9 mouse cellular contexts compared by ENCODE assay signal in the genomic region with DNA sequence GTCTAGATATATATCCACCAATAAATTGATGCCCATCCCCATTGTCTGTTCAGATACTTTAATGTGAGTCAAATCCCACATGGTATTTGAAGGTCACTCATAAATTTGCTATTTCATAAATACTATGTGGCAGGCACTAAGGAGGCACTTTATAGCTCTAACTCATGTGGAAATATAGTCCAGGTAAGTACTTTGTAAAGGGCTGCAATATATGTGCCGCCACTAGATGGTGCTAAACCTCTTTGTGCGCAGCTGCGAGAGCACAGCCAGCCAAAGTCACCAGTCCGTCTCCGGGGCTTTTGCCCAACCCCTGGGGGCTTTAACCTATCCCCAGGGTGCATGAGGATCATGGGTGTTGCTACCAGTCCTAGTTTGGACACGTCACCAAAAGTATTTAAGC. TPM values are rescaled to one million over a fixed set of nuclear protein-coding genes. Genes with fewer than 3 reads are reported as not detected.
DNase-seq lines count a peak whose midpoint lies in the region; ATAC-seq and TF ChIP-seq lines count a peak whose summit lies in the region.
"Not testable (repeated sequence)": the region's sequence is repeated elsewhere in the genome, so short reads cannot be mapped to it uniquely, and the experiment has no call there.
"Had no signal": no experiment of that assay in that cellular context is flagged by ENCODE, and none has a peak within 500 bp of the region (broad histone marks: within the 10 kb centered on the region; RNA-seq: fewer than 3 reads in every experiment).

No protein-coding gene starts in this region.

- not testable (repeated sequence) for ATAC-seq in G1E (ENCODE audit: extremely low read depth, insufficient number of reproducible peaks, low FRiP score, poor library complexity, severe bottlenecking); limb, embryonic 14.5 days (ENCODE audit: low FRiP score, low read depth)
- ATAC-seq in hindbrain, embryonic 14.5 days (ENCODE audit: low FRiP score): peak; percentile 57; the same call in 1 of the 2 replicates
- peak; percentile 72 for ATAC-seq in neural tube, embryonic 11.5 days (ENCODE audit: insufficient read depth, low FRiP score, low TSS enrichment)

- H3K36me3 ChIP-seq in G1E (replicated peaks); hindbrain, embryonic 14.5 days (replicated peaks; ENCODE audit: control insufficient read depth, insufficient read depth); limb, embryonic 14.5 days (ENCODE audit: control insufficient read depth, insufficient read depth, low read length); neural tube, embryonic 11.5 days (ENCODE audit: control insufficient read depth, insufficient read depth, low read length); testis, adult 2 months (ENCODE audit: control insufficient read depth, insufficient read depth, low read length): not testable (repeated sequence)

- not testable (repeated sequence) for H3K4me3 ChIP-seq in G1E (ENCODE audit: low read depth, low read length); hindbrain, embryonic 14.5 days (replicated peaks; ENCODE audit: low read length); limb, embryonic 14.5 days (replicated peaks; ENCODE audit: low read length); neural tube, embryonic 11.5 days (ENCODE audit: low read depth, low read length); testis, adult 2 months (ENCODE audit: control insufficient read depth, low read depth, low read length)

- not testable (repeated sequence) for H3K4me1 ChIP-seq in G1E (ENCODE audit: insufficient read depth, low read depth, low read length); hindbrain, embryonic 14.5 days (replicated peaks; ENCODE audit: control insufficient read depth, insufficient read depth, low read length); limb, embryonic 14.5 days (ENCODE audit: control insufficient read depth, insufficient read depth, low read length); neural tube, embryonic 11.5 days (ENCODE audit: control insufficient read depth, insufficient read depth, low read length); testis, adult 2 months (ENCODE audit: control insufficient read depth, insufficient read depth, low read length)

- not testable (repeated sequence) for H3K27ac ChIP-seq in hindbrain, embryonic 14.5 days; limb, embryonic 14.5 days (replicated peaks; ENCODE audit: low read depth, low read length); neural tube, embryonic 11.5 days (ENCODE audit: low read depth, low read length); testis, adult 2 months (ENCODE audit: control insufficient read depth, insufficient read depth, low read depth, low read length)

- not testable (repeated sequence) for H3K9ac ChIP-seq in hindbrain, embryonic 14.5 days; limb, embryonic 14.5 days (ENCODE audit: low read depth, low read length, severe bottlenecking); neural tube, embryonic 11.5 days (ENCODE audit: low read length)

- not testable (repeated sequence) for DNase-seq in G1E (ENCODE audit: low spot score); hindbrain, embryonic 14.5 days (ENCODE audit: low spot score); neural tube, embryonic 11.5 days (ENCODE audit: low spot score)
- DNase-seq in cerebellum, adult 9-10 months: peak; percentile 15
- peak; percentile 23 for DNase-seq in gastrocnemius, adult 18-20 months (ENCODE audit: low spot score)
- DNase-seq in kidney, postnatal 4 days: peak; percentile 60 to 62
- DNase-seq in limb, embryonic 14.5 days (ENCODE audit: low spot score): peak; percentile 9

- TF ChIP-seq CTCF in G1E (IDR thresholded peaks at IDR 0.05; ENCODE audit: low read depth, low read length): peak; percentile 21; the same call in 1 of the 2 replicates
- TF ChIP-seq CTCF in testis, adult 2 months (IDR thresholded peaks at IDR 0.05; ENCODE audit: control insufficient read depth, insufficient read depth, insufficient replicate concordance, low read depth, low read length): peak; percentile 25; the same call in 1 of the 2 replicates

- H3K27me3 ChIP-seq in G1E (ENCODE audit: insufficient read depth, low read length); hindbrain, embryonic 14.5 days (ENCODE audit: control insufficient read depth, insufficient read depth, low read length); limb, embryonic 14.5 days (ENCODE audit: control insufficient read depth, insufficient read depth, low read length); neural tube, embryonic 11.5 days (ENCODE audit: control insufficient read depth, insufficient read depth, low read length); testis, adult 2 months (ENCODE audit: control insufficient read depth, insufficient read depth, low read length): not testable (repeated sequence)

- TF ChIP-seq POLR2A in limb, embryonic 14.5 days (IDR thresholded peaks at IDR 0.05; ENCODE audit: borderline replicate concordance, extremely low read depth, insufficient read depth, insufficient read length); testis, adult 2 months (IDR thresholded peaks at IDR 0.05; ENCODE audit: control insufficient read depth, low read depth, low read length): not testable (repeated sequence)

- WGBS in hindbrain, embryonic 14.5 days: 3% methylated on average over 4 of the region's 6 CpGs
- WGBS in limb, embryonic 14.5 days: 4% methylated on average over 3 of the region's 6 CpGs
- WGBS in neural tube, embryonic 11.5 days: 10% methylated on average over 6 of the region's 6 CpGs

- not testable (repeated sequence) for H3K9me3 ChIP-seq in G1E (replicated peaks); hindbrain, embryonic 14.5 days (ENCODE audit: control insufficient read depth, low read length); limb, embryonic 14.5 days (ENCODE audit: control insufficient read depth, low read length); neural tube, embryonic 11.5 days (ENCODE audit: control insufficient read depth, low read length)

- H3K4me2 ChIP-seq in hindbrain, embryonic 14.5 days (replicated peaks): peak overlapping the region; percentile 28
- H3K4me2 ChIP-seq in limb, embryonic 14.5 days (replicated peaks; ENCODE audit: low read depth, low read length, severe bottlenecking); neural tube, embryonic 11.5 days (ENCODE audit: low read depth): not testable (repeated sequence)

RNA-seq across cellular contexts. Expression of a gene that starts 18.8 kb away (rescaled TPM):
- not detected in 2 replicates for total RNA-seq in G1E (2014; fragmentation: Nextera tagmentation)
- not detected in 2 replicates for total RNA-seq in G1E (2017)
- not detected in 2 replicates for polyA plus RNA-seq in G1E (2012)
- not detected for total RNA-seq in gastrocnemius, adult 18-20 months (2021)
- polyA plus RNA-seq in hindbrain, embryonic 14.5 days (2014; fragmentation: Nextera tagmentation; extraction: Ambion mirVana): not detected in 2 replicates
- polyA plus RNA-seq in limb, embryonic 14.5 days (2012; rRNA removed): 0.10 TPM in 1 of 2 replicates, not detected in the other
- not detected in 2 replicates for polyA plus RNA-seq in limb, embryonic 14.5 days (2014; fragmentation: Nextera tagmentation; extraction: Ambion mirVana)
- polyA plus RNA-seq in neural tube, embryonic 11.5 days (2014; fragmentation: Nextera tagmentation; extraction: Ambion mirVana): not detected in 2 replicates
- polyA plus RNA-seq in testis, adult 2 months (2012; rRNA removed): 0.11 TPM in 1 of 2 replicates, not detected in the other
- total RNA-seq: gastrocnemius, postnatal 25 days had no signal
